Mouse (Mus musculus): ENCODE measurements around the gene Aqp9. TPM values are rescaled to one million over a fixed set of nuclear protein-coding genes. Genes with fewer than 3 reads are reported as not detected.
A peak's percentile ranks its signal among the peaks of the same experiment; 100 is the strongest.

The Aqp9 gene
- 0.63 TPM in 1 of 2 replicates, not detected in the other for polyA plus RNA-seq (2012; ENCODE audit: insufficient read depth, insufficient read length, missing spikeins)

GRCm38 (mm10) chr9:71168511-71168910, at the start of gene Aqp9:
Aqp9 (minus strand) TSS chr9:71168682.
- no peak within 1 kb of the TSS for H3K27ac ChIP-seq (replicated peaks; ENCODE audit: low read depth, low read length)
- H3K4me3 ChIP-seq (ENCODE audit: insufficient read depth, low read depth, low read length): no peak within 1 kb of the TSS
- peaks cover 5% of the 10 kb centered on the region; the same call in 1 of the 2 replicates for H3K4me1 ChIP-seq (ENCODE audit: control insufficient read depth, insufficient read depth, insufficient read length, low read length)

- no peak overlapping the region for H3K27ac ChIP-seq (replicated peaks; ENCODE audit: low read depth, low read length)
- no peak overlapping the region for H3K4me3 ChIP-seq (ENCODE audit: insufficient read depth, low read depth, low read length)
- no peaks in the 10 kb centered on the region; the same call in 1 of the 2 replicates for H3K4me1 ChIP-seq (ENCODE audit: control insufficient read depth, insufficient read depth, insufficient read length, low read length)
Observed at GRCm38 (mm10) chr9:71217793-71218095, 49.3 kb upstream of the Aqp9 start.

GRCm38 (mm10) chr9:71216996-71217792, 48.7 kb upstream of the Aqp9 start:
- Histone ChIP-seq H3K4me1 (ENCODE audit: control insufficient read depth, insufficient read depth, insufficient read length, low read length) (no peaks in the 10 kb centered on the region; the same call in 1 of the 2 replicates), H3K4me3 (ENCODE audit: insufficient read depth, low read depth, low read length) (no peak overlapping the region), H3K27ac (replicated peaks; ENCODE audit: low read depth, low read length) (no peak overlapping the region)

GRCm38 (mm10) chr9:71216036-71216995, 47.8 kb upstream of the Aqp9 start:
- Histone ChIP-seq H3K4me3 (ENCODE audit: insufficient read depth, low read depth, low read length) (peak overlapping the region; percentile 53), H3K27ac (replicated peaks; ENCODE audit: low read depth, low read length) (no peak overlapping the region), H3K4me1 (ENCODE audit: control insufficient read depth, insufficient read depth, insufficient read length, low read length) (no peaks in the 10 kb centered on the region; the same call in 1 of the 2 replicates)

- Histone ChIP-seq H3K4me1 (ENCODE audit: control insufficient read depth, insufficient read depth, insufficient read length, low read length) (no peaks in the 10 kb centered on the region; the same call in 1 of the 2 replicates), H3K4me3 (ENCODE audit: insufficient read depth, low read depth, low read length) (peak within 1 kb of the TSS; percentile 53), H3K27ac (replicated peaks; ENCODE audit: low read depth, low read length) (no peak within 1 kb of the TSS)
Observed at GRCm38 (mm10) chr9:71215248-71216035, 47.0 kb upstream of the Aqp9 start, which contains the start of gene Aldh1a2. Aldh1a2 (plus strand) TSS chr9:71215789.

- Histone ChIP-seq H3K4me1 (ENCODE audit: control insufficient read depth, insufficient read depth, insufficient read length, low read length) (no peaks in the 10 kb centered on the region; the same call in 1 of the 2 replicates), H3K27ac (replicated peaks; ENCODE audit: low read depth, low read length) (no peak overlapping the region), H3K4me3 (ENCODE audit: insufficient read depth, low read depth, low read length) (no peak overlapping the region)
Observed at GRCm38 (mm10) chr9:71213636-71214035, 45.2 kb upstream of the Aqp9 start.

GRCm38 (mm10) chr9:71210870-71211269, 42.4 kb upstream of the Aqp9 start:
- H3K27ac ChIP-seq (replicated peaks; ENCODE audit: low read depth, low read length): no peak overlapping the region
- no peak overlapping the region for H3K4me3 ChIP-seq (ENCODE audit: insufficient read depth, low read depth, low read length)
- H3K4me1 ChIP-seq (ENCODE audit: control insufficient read depth, insufficient read depth, insufficient read length, low read length): no peaks in the 10 kb centered on the region; the same call in 1 of the 2 replicates

GRCm38 (mm10) chr9:71209299-71209698, 40.8 kb upstream of the Aqp9 start:
- Histone ChIP-seq H3K4me1 (ENCODE audit: control insufficient read depth, insufficient read depth, insufficient read length, low read length) (no peaks in the 10 kb centered on the region), H3K27ac (replicated peaks; ENCODE audit: low read depth, low read length) (no peak overlapping the region), H3K4me3 (ENCODE audit: insufficient read depth, low read depth, low read length) (no peak overlapping the region)

GRCm38 (mm10) chr9:71202265-71202664, 33.8 kb upstream of the Aqp9 start:
- no peak overlapping the region for H3K27ac ChIP-seq (replicated peaks; ENCODE audit: low read depth, low read length)
- no peaks in the 10 kb centered on the region for H3K4me1 ChIP-seq (ENCODE audit: control insufficient read depth, insufficient read depth, insufficient read length, low read length)
- H3K4me3 ChIP-seq (ENCODE audit: insufficient read depth, low read depth, low read length): no peak overlapping the region

GRCm38 (mm10) chr9:71198826-71199225, 30.3 kb upstream of the Aqp9 start:
- H3K27ac ChIP-seq (replicated peaks; ENCODE audit: low read depth, low read length): no peak overlapping the region
- no peak overlapping the region for H3K4me3 ChIP-seq (ENCODE audit: insufficient read depth, low read depth, low read length)
- H3K4me1 ChIP-seq (ENCODE audit: control insufficient read depth, insufficient read depth, insufficient read length, low read length): no peaks in the 10 kb centered on the region

GRCm38 (mm10) chr9:71188647-71189415, 20.3 kb upstream of the Aqp9 start:
- H3K4me1 ChIP-seq (ENCODE audit: control insufficient read depth, insufficient read depth, insufficient read length, low read length): no peaks in the 10 kb centered on the region
- H3K4me3 ChIP-seq (ENCODE audit: insufficient read depth, low read depth, low read length): no peak overlapping the region
- H3K27ac ChIP-seq (replicated peaks; ENCODE audit: low read depth, low read length): no peak overlapping the region

GRCm38 (mm10) chr9:71187396-71187795, 18.9 kb upstream of the Aqp9 start:
- Histone ChIP-seq H3K4me1 (ENCODE audit: control insufficient read depth, insufficient read depth, insufficient read length, low read length) (no peaks in the 10 kb centered on the region), H3K4me3 (ENCODE audit: insufficient read depth, low read depth, low read length) (no peak overlapping the region), H3K27ac (replicated peaks; ENCODE audit: low read depth, low read length) (no peak overlapping the region)

- Histone ChIP-seq H3K4me3 (ENCODE audit: insufficient read depth, low read depth, low read length) (no peak overlapping the region), H3K27ac (replicated peaks; ENCODE audit: low read depth, low read length) (no peak overlapping the region), H3K4me1 (ENCODE audit: control insufficient read depth, insufficient read depth, insufficient read length, low read length) (no peaks in the 10 kb centered on the region)
Observed at GRCm38 (mm10) chr9:71185823-71186222, 17.3 kb upstream of the Aqp9 start.

GRCm38 (mm10) chr9:71185285-71185684, 16.8 kb upstream of the Aqp9 start:
- H3K4me3 ChIP-seq (ENCODE audit: insufficient read depth, low read depth, low read length): no peak overlapping the region
- no peaks in the 10 kb centered on the region for H3K4me1 ChIP-seq (ENCODE audit: control insufficient read depth, insufficient read depth, insufficient read length, low read length)
- no peak overlapping the region for H3K27ac ChIP-seq (replicated peaks; ENCODE audit: low read depth, low read length)
